Mouse (Mus musculus) kidney, adult 2 months (tissue): ENCODE measurements at regions not wholly inside any gene's neighbourhood (a gene's known extent, or its start where the extent isn't known, plus 50 kb on each side); places are given as distances from the start of the nearest gene placed in this dataset.

Experiments
- CTCF ChIP-seq: fragments of 200-500 bp; conservative IDR thresholded peaks from 2 replicates; pipeline ENCODE4 v1.5.1; 2011; ENCODE audit warnings: low read depth, mild to moderate bottlenecking, control low read depth, low read length, moderate library complexity, mixed read lengths; ENCODE audit not compliant: insufficient read depth, insufficient read length
- POLR2A ChIP-seq: fragments of 200-500 bp; IDR thresholded peaks from one replicate; pipeline ENCODE4 v1.6.1; 2011; ENCODE audit warnings: low read depth, low read length, control low read depth

DNA sequence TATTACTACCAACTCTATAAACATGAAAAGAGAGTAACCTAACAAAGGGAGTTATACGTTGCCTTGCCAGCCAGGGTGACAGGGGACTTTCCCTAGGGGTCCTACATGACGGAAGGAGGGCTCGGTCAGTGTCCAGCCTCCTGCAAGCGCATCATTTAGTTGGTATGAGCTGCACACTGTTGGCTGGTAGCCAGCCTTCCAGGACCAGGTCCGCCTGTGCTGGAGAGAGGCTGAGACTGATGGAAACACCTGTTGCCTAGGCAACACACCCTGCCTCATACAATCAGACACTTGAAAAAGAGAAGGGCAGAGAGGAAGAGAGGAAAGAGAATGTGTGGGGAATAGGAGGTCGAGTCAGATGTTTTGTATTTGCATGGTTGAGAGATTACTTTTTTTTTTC is 93.3 kb upstream of the Rybp start:
- no peak for TF ChIP-seq CTCF
- no peak for TF ChIP-seq POLR2A
